Comparison of ENCODE assay signal across 9 mouse cellular contexts in genomic region chr8:70760350-70760749, GRCm38 (mm10). TPM values are rescaled to one million over a fixed set of nuclear protein-coding genes. Genes with fewer than 3 reads are reported as not detected.
DNase-seq lines count a peak whose midpoint lies in the region; ATAC-seq and TF ChIP-seq lines count a peak whose summit lies in the region.
"Had no signal": no experiment of that assay in that cellular context is flagged by ENCODE, and none has a peak within 500 bp of the region (broad histone marks: within the 10 kb centered on the region; RNA-seq: fewer than 3 reads in every experiment).

No protein-coding gene starts in this region.

- peak overlapping the region; percentile 74 for H3K27ac ChIP-seq in intestine, postnatal 0 days (ENCODE audit: low read depth, low read length)
- H3K27ac ChIP-seq in neural tube, embryonic 13.5 days (replicated peaks), result peak overlapping the region; percentile 86

- H3K9me3 ChIP-seq in erythroblast, embryonic 14.5 days (ENCODE audit: control insufficient read depth, low read length), result no peaks in the 10 kb centered on the region
- H3K9me3 ChIP-seq in intestine, postnatal 0 days (ENCODE audit: control insufficient read depth), result no peaks in the 10 kb centered on the region
- H3K9me3 ChIP-seq in neural tube, embryonic 13.5 days, result no peaks in the 10 kb centered on the region

- H3K36me3 ChIP-seq in erythroblast, embryonic 14.5 days (ENCODE audit: control insufficient read depth), result peaks cover 58% of the 10 kb centered on the region
- H3K36me3 ChIP-seq in intestine, postnatal 0 days (ENCODE audit: control insufficient read depth, insufficient read depth), result peaks cover 31% of the 10 kb centered on the region
- peaks cover 32% of the 10 kb centered on the region for H3K36me3 ChIP-seq in neural tube, embryonic 13.5 days

- H3K27me3 ChIP-seq in erythroblast, embryonic 14.5 days (ENCODE audit: control insufficient read depth), result no peaks in the 10 kb centered on the region
- no peaks in the 10 kb centered on the region for H3K27me3 ChIP-seq in intestine, postnatal 0 days (replicated peaks; ENCODE audit: control insufficient read depth, insufficient read depth, low read length)
- no peaks in the 10 kb centered on the region for H3K27me3 ChIP-seq in neural tube, embryonic 13.5 days

- H3K9ac ChIP-seq in intestine, postnatal 0 days (ENCODE audit: low read depth, low read length), result peak overlapping the region; percentile 60
- H3K9ac ChIP-seq in neural tube, embryonic 13.5 days, result peak overlapping the region; percentile 92

- H3K4me2 ChIP-seq in intestine, postnatal 0 days (replicated peaks; ENCODE audit: low read depth), result peak overlapping the region; percentile 94
- H3K4me2 ChIP-seq in neural tube, embryonic 13.5 days, result peak overlapping the region; percentile 96

- ATAC-seq in erythroblast, adult 5-6 weeks (replicated peaks; ENCODE audit: low FRiP score, poor library complexity, severe bottlenecking), result no peak
- ATAC-seq in intestine, postnatal 0 days, result no peak; the same call in 1 of the 2 replicates
- no peak for ATAC-seq in neural tube, embryonic 13.5 days (ENCODE audit: low read depth)

- WGBS in intestine, postnatal 0 days, result under 1% methylated on average over 22 of the region's 22 CpGs
- WGBS in neural tube, embryonic 13.5 days, result under 1% methylated on average over 22 of the region's 22 CpGs

- H3K4me3 ChIP-seq in erythroblast, embryonic 14.5 days (replicated peaks), result peak overlapping the region; percentile 80
- peak overlapping the region; percentile 59 for H3K4me3 ChIP-seq in intestine, postnatal 0 days (ENCODE audit: low read depth, low read length)
- H3K4me3 ChIP-seq in neural tube, embryonic 13.5 days, result peak overlapping the region; percentile 71

- peak; percentile 24 to 51 for DNase-seq in thymus, adult 18-20 months
- DNase-seq in thymus, postnatal 4 days, result no peak
- no peak for DNase-seq in right cerebral cortex, postnatal 36 days (ENCODE audit: low spot score in 2 of 2)
- no peak for DNase-seq in urinary bladder, postnatal 14 days (ENCODE audit: low spot score)

- peaks cover 91% of the 10 kb centered on the region for H3K4me1 ChIP-seq in erythroblast, embryonic 14.5 days (ENCODE audit: control insufficient read depth)
- H3K4me1 ChIP-seq in intestine, postnatal 0 days (replicated peaks; ENCODE audit: control insufficient read depth, insufficient read depth, low read length), result no peaks in the 10 kb centered on the region
- peaks cover 58% of the 10 kb centered on the region for H3K4me1 ChIP-seq in neural tube, embryonic 13.5 days (replicated peaks)

- TF ChIP-seq CTCF in intestine, postnatal 0 days (IDR thresholded peaks at IDR 0.05; ENCODE audit: low read depth), result no peak

RNA-seq across cellular contexts. Expression of gene Mpv17l2, which starts 0.4 kb away (rescaled TPM):
- 11.4 and 15.6 TPM in 2 replicates for polyA plus RNA-seq in erythroblast, embryonic 14.5 days (2012)
- 8.2 and 9.6 TPM in 2 replicates for total RNA-seq in erythroblast, adult 5-6 weeks (2015; ENCODE audit: low replicate concordance)
- total RNA-seq in erythroblast, adult 5-6 weeks (2017; ENCODE audit: low replicate concordance), result 3.8 and 6.4 TPM in 2 replicates
- polyA plus RNA-seq in intestine, postnatal 0 days (2015; fragmentation: Nextera tagmentation; extraction: Ambion mirVana), result 76.3 and 80.6 TPM in 2 replicates
- polyA plus RNA-seq in neural tube, embryonic 13.5 days (2015; fragmentation: Nextera tagmentation; extraction: Ambion mirVana), result 46.1 and 54.5 TPM in 2 replicates

RNA-seq across cellular contexts. Expression of gene Rab3a, which starts 5.9 kb away (rescaled TPM):
- polyA plus RNA-seq in erythroblast, embryonic 14.5 days (2012), result 0.30 and 0.59 TPM in 2 replicates
- not detected in 2 replicates for total RNA-seq in erythroblast, adult 5-6 weeks (2015; ENCODE audit: low replicate concordance)
- total RNA-seq in erythroblast, adult 5-6 weeks (2017; ENCODE audit: low replicate concordance), result 1.5 TPM in 1 of 2 replicates, not detected in the other
- polyA plus RNA-seq in intestine, postnatal 0 days (2015; fragmentation: Nextera tagmentation; extraction: Ambion mirVana), result 18.8 and 19.5 TPM in 2 replicates
- 402 and 417 TPM in 2 replicates for polyA plus RNA-seq in neural tube, embryonic 13.5 days (2015; fragmentation: Nextera tagmentation; extraction: Ambion mirVana)

RNA-seq across cellular contexts. Expression of gene Pik3r2, which starts 16.2 kb away (rescaled TPM):
- 3.8 and 4.9 TPM in 2 replicates for polyA plus RNA-seq in erythroblast, embryonic 14.5 days (2012)
- total RNA-seq in erythroblast, adult 5-6 weeks (2015; ENCODE audit: low replicate concordance), result 4.8 and 12.1 TPM in 2 replicates
- 5.9 and 6.3 TPM in 2 replicates for total RNA-seq in erythroblast, adult 5-6 weeks (2017; ENCODE audit: low replicate concordance)
- polyA plus RNA-seq in intestine, postnatal 0 days (2015; fragmentation: Nextera tagmentation; extraction: Ambion mirVana), result 37.4 and 41.0 TPM in 2 replicates
- polyA plus RNA-seq in neural tube, embryonic 13.5 days (2015; fragmentation: Nextera tagmentation; extraction: Ambion mirVana), result 88.9 and 93.7 TPM in 2 replicates

RNA-seq across cellular contexts. Expression of gene Pde4c, which starts 36.8 kb away (rescaled TPM):
- polyA plus RNA-seq in erythroblast, embryonic 14.5 days (2012), result 0.02 TPM in 1 of 2 replicates, not detected in the other
- total RNA-seq in erythroblast, adult 5-6 weeks (2015; ENCODE audit: low replicate concordance), result not detected in 2 replicates
- not detected in 2 replicates for total RNA-seq in erythroblast, adult 5-6 weeks (2017; ENCODE audit: low replicate concordance)
- 0.21 and 0.31 TPM in 2 replicates for polyA plus RNA-seq in intestine, postnatal 0 days (2015; fragmentation: Nextera tagmentation; extraction: Ambion mirVana)
- polyA plus RNA-seq in neural tube, embryonic 13.5 days (2015; fragmentation: Nextera tagmentation; extraction: Ambion mirVana), result 0.18 and 0.26 TPM in 2 replicates

RNA-seq across cellular contexts. Expression of gene Gm3336, which starts 42.0 kb away (rescaled TPM):
- not detected in 2 replicates for polyA plus RNA-seq in erythroblast, embryonic 14.5 days (2012)
- total RNA-seq in erythroblast, adult 5-6 weeks (2015; ENCODE audit: low replicate concordance), result not detected in 2 replicates
- total RNA-seq in erythroblast, adult 5-6 weeks (2017; ENCODE audit: low replicate concordance), result not detected in 2 replicates
- 2.8 TPM in 2 replicates for polyA plus RNA-seq in intestine, postnatal 0 days (2015; fragmentation: Nextera tagmentation; extraction: Ambion mirVana)
- not detected in 2 replicates for polyA plus RNA-seq in neural tube, embryonic 13.5 days (2015; fragmentation: Nextera tagmentation; extraction: Ambion mirVana)
- total RNA-seq: neutrophil, adult 5-6 weeks had no signal

Comparison
In these comparisons a context has a peak if more than half of its experiments do, and no peak if none do; other contexts are left out.
1. DNase-seq: peak in thymus, adult 18-20 months (2 of 2); none in thymus, postnatal 4 days (single experiment), right cerebral cortex, postnatal 36 days (0 of 2) and urinary bladder, postnatal 14 days (single experiment).
2. RNA of gene Rab3a, which starts 5.9 kb away (polyA plus RNA-seq): 402 to 417 TPM in neural tube, embryonic 13.5 days; 18.8 to 19.5 TPM in intestine, postnatal 0 days and 0.30 to 0.59 TPM in erythroblast, embryonic 14.5 days; every median in the first group is over 10 times any median in the second.
3. Peak in every context shown above with its lines, with median percentiles within 50 percentile points of each other: H3K4me3 ChIP-seq.